Mouse (Mus musculus) erythroblast, embryonic 14.5 days (primary cell): ENCODE data around the gene Rbms2. TPM values are rescaled to one million over a fixed set of nuclear protein-coding genes. Genes with fewer than 3 reads are reported as not detected.

Source experiments
- H3K27me3 ChIP-seq: 2 replicates; pipeline ENCODE4 v1.6.1; 2012; ENCODE audit warnings: inconsistent platforms; ENCODE audit not compliant: control insufficient read depth
- H3K36me3 ChIP-seq: 2 replicates; pipeline ENCODE4 v1.6.1; 2012; ENCODE audit warnings: mild to moderate bottlenecking, inconsistent platforms; ENCODE audit not compliant: control insufficient read depth
- H3K4me1 ChIP-seq: 2 replicates; pipeline ENCODE4 v1.6.1; 2012; ENCODE audit warnings: inconsistent platforms; ENCODE audit not compliant: control insufficient read depth
- H3K4me3 ChIP-seq: replicated peaks from 2 replicates; pipeline ENCODE3; 2012; ENCODE audit warnings: moderate library complexity, mild to moderate bottlenecking, inconsistent platforms
- H3K9me3 ChIP-seq: 2 replicates; pipeline ENCODE4 v1.6.1; 2012; ENCODE audit warnings: low read length, inconsistent platforms, mixed read lengths; ENCODE audit not compliant: control insufficient read depth
- GATA1 ChIP-seq: IDR thresholded peaks from 2 replicates; pipeline ENCODE4 v1.6.1; 2012; ENCODE audit warnings: low read length, inconsistent platforms, mixed read lengths
- TAL1 ChIP-seq: IDR thresholded peaks from 3 replicates; pipeline ENCODE4 v1.6.1; 2012; ENCODE audit warnings: low read length, inconsistent platforms, mixed read lengths
- polyA plus RNA-seq: library from polyadenylated mRNA; stranded (reverse); fragments of >175 nt; gene quantifications from 2 replicates; pipeline ENCODE4 v1.2.3, GENCODE M21; 2012

Rbms2 gene
- polyA plus RNA-seq, 1 experiment = 0.72 TPM

GRCm38 (mm10) chr10:128096693-128097586, 83.2 kb downstream of the Rbms2 start:
- Histone ChIP-seq H3K36me3 (peaks cover 36% of the 10 kb centered on the region), H3K4me3 (peak overlapping the region; percentile 96), H3K27me3 (no peaks in the 10 kb centered on the region), H3K4me1 (peaks cover 60% of the 10 kb centered on the region), H3K9me3 (no peaks in the 10 kb centered on the region)
- TF ChIP-seq GATA1 = no peak
- no peak for TF ChIP-seq TAL1

- peaks cover 65% of the 10 kb centered on the region for H3K4me1 ChIP-seq
- peak overlapping the region; percentile 96 for H3K4me3 ChIP-seq
- H3K27me3 ChIP-seq = no peaks in the 10 kb centered on the region
- peaks cover 32% of the 10 kb centered on the region for H3K36me3 ChIP-seq
- TF ChIP-seq GATA1 = no peak
- no peak for TF ChIP-seq TAL1
- H3K9me3 ChIP-seq = no peaks in the 10 kb centered on the region
Observed at GRCm38 (mm10) chr10:128096313-128096692, 83.8 kb downstream of the Rbms2 start.

- Histone ChIP-seq H3K36me3 (peaks cover 33% of the 10 kb centered on the region), H3K9me3 (no peaks in the 10 kb centered on the region), H3K4me1 (peaks cover 76% of the 10 kb centered on the region), H3K4me3 (peak overlapping the region; percentile 78), H3K27me3 (no peaks in the 10 kb centered on the region)
- TF ChIP-seq TAL1 = no peak
- no peak for TF ChIP-seq GATA1
Observed at GRCm38 (mm10) chr10:128095003-128095636, 85.0 kb downstream of the Rbms2 start.

GRCm38 (mm10) chr10:128094340-128094968, 85.6 kb downstream of the Rbms2 start:
- TF ChIP-seq GATA1 (no peak), TAL1 (no peak)
- Histone ChIP-seq H3K4me1 (peaks cover 82% of the 10 kb centered on the region), H3K9me3 (no peaks in the 10 kb centered on the region), H3K36me3 (peaks cover 35% of the 10 kb centered on the region), H3K4me3 (peak overlapping the region; percentile 78), H3K27me3 (no peaks in the 10 kb centered on the region)

- Histone ChIP-seq H3K36me3 (peaks cover 39% of the 10 kb centered on the region), H3K9me3 (no peaks in the 10 kb centered on the region), H3K4me3 (peak overlapping the region; percentile 78), H3K27me3 (no peaks in the 10 kb centered on the region), H3K4me1 (peaks cover 87% of the 10 kb centered on the region)
- TF ChIP-seq GATA1 = no peak
- peak; percentile 51; the same call in 2 of the 3 replicates for TF ChIP-seq TAL1
Observed at GRCm38 (mm10) chr10:128093496-128094294, 86.4 kb downstream of the Rbms2 start.

- Histone ChIP-seq H3K9me3 (no peaks in the 10 kb centered on the region), H3K4me3 (peak overlapping the region; percentile 78), H3K36me3 (peaks cover 46% of the 10 kb centered on the region), H3K4me1 (peaks cover 85% of the 10 kb centered on the region), H3K27me3 (no peaks in the 10 kb centered on the region)
- TF ChIP-seq TAL1 = no peak
Observed at GRCm38 (mm10) chr10:128092506-128093495, 87.3 kb downstream of the Rbms2 start.

GRCm38 (mm10) chr10:128091564-128092505, 88.3 kb downstream of the Rbms2 start, which contains the start of gene Baz2a:
Baz2a (plus strand) TSS chr10:128091577.
- TF ChIP-seq TAL1 = no peak
- no peak for TF ChIP-seq GATA1
- Histone ChIP-seq H3K4me3 (peak within 1 kb of the TSS; percentile 78), H3K36me3 (peaks cover 55% of the 10 kb centered on the region), H3K9me3 (no peaks in the 10 kb centered on the region), H3K4me1 (peaks cover 82% of the 10 kb centered on the region), H3K27me3 (no peaks in the 10 kb centered on the region)
